In the genomic region with DNA sequence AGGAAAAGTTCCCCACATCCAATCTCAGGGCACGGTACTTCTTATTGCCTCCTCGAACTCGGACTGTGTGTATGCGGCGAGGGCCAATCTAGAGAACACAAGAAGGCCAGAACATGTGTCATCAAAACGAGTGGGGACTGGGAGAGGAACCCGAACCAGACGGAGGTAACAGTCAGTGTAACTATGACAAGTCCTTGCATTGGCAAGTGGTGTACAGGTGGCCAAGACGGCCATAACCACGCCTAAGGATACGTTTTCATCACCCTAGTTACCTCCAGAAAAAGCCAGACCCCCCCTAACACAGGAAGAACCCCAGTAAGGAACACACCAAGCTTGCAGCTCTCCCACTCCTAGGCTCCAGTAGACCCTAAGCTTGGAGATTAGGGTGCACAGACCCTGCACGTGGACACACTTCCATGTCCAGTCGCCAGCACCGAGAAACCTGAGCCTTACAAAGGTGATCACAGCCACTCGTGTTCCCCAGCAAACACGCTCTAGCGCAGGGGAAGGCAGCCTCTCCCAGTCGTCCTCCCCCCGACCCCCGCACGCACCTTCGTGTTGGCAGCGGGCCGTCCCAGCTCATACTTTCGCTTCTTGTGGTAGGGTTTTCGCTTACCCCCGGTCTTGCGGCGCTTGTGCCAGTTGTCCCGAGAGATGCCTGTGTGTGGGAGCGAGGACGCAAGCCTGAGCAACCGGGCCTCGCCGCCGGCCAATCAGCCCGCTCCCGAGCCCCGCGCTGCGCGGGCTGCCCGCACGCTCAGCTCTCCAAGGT, we compare ENCODE assay signal across 8 mouse cellular contexts. TPM values are rescaled to one million over a fixed set of nuclear protein-coding genes. Genes with fewer than 3 reads are reported as not detected.
A peak's percentile ranks its signal among the peaks of the same experiment; 100 is the strongest.
DNase-seq lines count a peak whose midpoint lies in the region; ATAC-seq and TF ChIP-seq lines count a peak whose summit lies in the region.

No protein-coding gene starts in this region.

- peaks cover 24% of the 10 kb centered on the region for H3K4me1 ChIP-seq in embryonic facial prominence, embryonic 12.5 days
- peaks cover 22% of the 10 kb centered on the region for H3K4me1 ChIP-seq in intestine, embryonic 16.5 days (ENCODE audit: control insufficient read depth, insufficient read depth, low read length)

- peak overlapping the region; percentile 99 for H3K4me3 ChIP-seq in gastrocnemius, adult 2 months
- H3K4me3 ChIP-seq in embryonic facial prominence, embryonic 12.5 days: peak overlapping the region; percentile 98
- H3K4me3 ChIP-seq in intestine, embryonic 16.5 days (ENCODE audit: low read length): peak overlapping the region; percentile 85
- H3K4me3 ChIP-seq in myocyte: peak overlapping the region; percentile 92

- intact Hi-C loops in gastrocnemius, adult 2 months (cut with DNase I): no loop called here

- peak overlapping the region; percentile 91 for H3ac ChIP-seq in myocyte (ENCODE audit: control insufficient read depth, insufficient read length)

- peak overlapping the region; percentile 92 for H3K4me2 ChIP-seq in embryonic facial prominence, embryonic 12.5 days (replicated peaks)
- H3K4me2 ChIP-seq in intestine, embryonic 16.5 days (ENCODE audit: low read depth, low read length): peak overlapping the region; percentile 65
- H3K4me2 ChIP-seq in myocyte (ENCODE audit: low read depth): peak overlapping the region; percentile 72

- H3K9ac ChIP-seq in embryonic facial prominence, embryonic 12.5 days: peak overlapping the region; percentile 99
- peak overlapping the region; percentile 98 for H3K9ac ChIP-seq in intestine, embryonic 16.5 days (ENCODE audit: low read depth, low read length)

- no peaks in the 10 kb centered on the region for H3K9me3 ChIP-seq in embryonic facial prominence, embryonic 12.5 days
- no peaks in the 10 kb centered on the region for H3K9me3 ChIP-seq in intestine, embryonic 16.5 days (ENCODE audit: control insufficient read depth, low read length)

- peaks cover 56% of the 10 kb centered on the region for H3K36me3 ChIP-seq in embryonic facial prominence, embryonic 12.5 days
- H3K36me3 ChIP-seq in intestine, embryonic 16.5 days (ENCODE audit: control insufficient read depth, insufficient read depth, low read length): peaks cover 31% of the 10 kb centered on the region
- peaks cover 43% of the 10 kb centered on the region for H3K36me3 ChIP-seq in myocyte (ENCODE audit: control insufficient read depth, insufficient read depth)

- H3K27me3 ChIP-seq in embryonic facial prominence, embryonic 12.5 days: no peaks in the 10 kb centered on the region
- H3K27me3 ChIP-seq in intestine, embryonic 16.5 days (replicated peaks; ENCODE audit: control insufficient read depth, insufficient read depth, low read length): no peaks in the 10 kb centered on the region
- H3K27me3 ChIP-seq in myocyte (ENCODE audit: control insufficient read depth, insufficient read depth, insufficient read length): no peaks in the 10 kb centered on the region

- peak; percentile 11 for TF ChIP-seq POLR2A in myocyte (IDR thresholded peaks at IDR 0.05; ENCODE audit: insufficient read length, low read depth)

- TF ChIP-seq CTCF in gastrocnemius, adult 2 months (IDR thresholded peaks at IDR 0.05): no peak

- peaks cover 36% of the 10 kb centered on the region for H3K79me2 ChIP-seq in myocyte (ENCODE audit: control insufficient read depth, insufficient read depth)

- DNase-seq in gastrocnemius, adult 2 months: peak; percentile 61
- no peak for DNase-seq in gastrocnemius, adult 18-20 months (ENCODE audit: low spot score)
- DNase-seq in 3T3-L1 (ENCODE audit: low read depth, low spot score): peak; percentile 41
- DNase-seq in layer of hippocampus, postnatal 25 days (ENCODE audit: extremely low spot score in 1 of 2, low spot score in 1 of 2): no peak
- no peak for DNase-seq in left cerebral cortex, adult 9 months (ENCODE audit: low spot score in 2 of 2)

- H3K27ac ChIP-seq in gastrocnemius, adult 2 months: peak overlapping the region; percentile 96
- H3K27ac ChIP-seq in embryonic facial prominence, embryonic 12.5 days: peak overlapping the region; percentile 96
- H3K27ac ChIP-seq in intestine, embryonic 16.5 days (ENCODE audit: low read length): peak overlapping the region; percentile 89

- WGBS in embryonic facial prominence, embryonic 12.5 days: 2% methylated on average over 44 of the region's 44 CpGs
- WGBS in intestine, embryonic 16.5 days: 1% methylated on average over 44 of the region's 44 CpGs

- no peak for ATAC-seq in embryonic facial prominence, embryonic 12.5 days (ENCODE audit: insufficient number of reproducible peaks, insufficient read depth, low FRiP score, low TSS enrichment)
- peak; percentile 3; the same call in 1 of the 2 replicates for ATAC-seq in intestine, embryonic 16.5 days

TF ChIP-seq in myocyte, 11 proteins besides CTCF, POLR2A, EP300 and RAD21:
- TF ChIP-seq TCF3 (IDR thresholded peaks at IDR 0.05; ENCODE audit: insufficient read length, low read depth) (no peak), MYOD1 (IDR thresholded peaks at IDR 0.05; ENCODE audit: control insufficient read depth in 1 of 3, insufficient read length in 2 of 3, low read depth in 2 of 3) (no peak), E2F4 (IDR thresholded peaks at IDR 0.05; ENCODE audit: insufficient read depth) (no peak), SRF (IDR thresholded peaks at IDR 0.05; ENCODE audit: control insufficient read depth, insufficient read length, low read depth) (no peak), USF1 (IDR thresholded peaks at IDR 0.05; ENCODE audit: low read depth) (no peak), TCF12 (IDR thresholded peaks at IDR 0.05; ENCODE audit: insufficient read depth, poor library complexity, severe bottlenecking) (no peak), CEBPB (IDR thresholded peaks at IDR 0.05; ENCODE audit: insufficient read depth, poor library complexity, severe bottlenecking) (no peak), REST (IDR thresholded peaks at IDR 0.05; ENCODE audit: insufficient read depth, insufficient read length) (no peak), MAX (IDR thresholded peaks at IDR 0.05; ENCODE audit: low read depth) (no peak)

RNA-seq across cellular contexts. Expression of a gene that starts 0.8 kb away (rescaled TPM):
- total RNA-seq in gastrocnemius, adult 2 months (2021): 100 to 1,000 TPM; 527 to 622 TPM
- 100 to 1,000 TPM; 498 to 543 TPM for total RNA-seq in gastrocnemius, adult 18-20 months (2021)
- polyA plus RNA-seq in embryonic facial prominence, embryonic 12.5 days (2016; fragmentation: Nextera tagmentation; extraction: Ambion mirVana): 804 and 834 TPM in 2 replicates
- 811 and 851 TPM in 2 replicates for polyA plus RNA-seq in intestine, embryonic 16.5 days (2015; fragmentation: Nextera tagmentation; extraction: Ambion mirVana)
- 3,907 TPM for polyA plus RNA-seq in myocyte (2012; fragmentation: generic; extraction: Trizol)
- total RNA-seq in layer of hippocampus, postnatal 25 days (2021): 100 to 1,000 TPM; 437 to 521 TPM

RNA-seq across cellular contexts. Expression of a gene that starts 21.4 kb away (rescaled TPM):
- under 1 TPM; 0.73 to 0.74 TPM for total RNA-seq in gastrocnemius, adult 2 months (2021)
- total RNA-seq in gastrocnemius, adult 18-20 months (2021): 1 to 10 TPM in 1 of 2 experiments, under 1 TPM in 1; 0.25 to 1.7 TPM
- 5.0 and 5.5 TPM in 2 replicates for polyA plus RNA-seq in embryonic facial prominence, embryonic 12.5 days (2016; fragmentation: Nextera tagmentation; extraction: Ambion mirVana)
- polyA plus RNA-seq in intestine, embryonic 16.5 days (2015; fragmentation: Nextera tagmentation; extraction: Ambion mirVana): 2.5 and 4.1 TPM in 2 replicates
- polyA plus RNA-seq in myocyte (2012; fragmentation: generic; extraction: Trizol): 17.4 TPM
- total RNA-seq in layer of hippocampus, postnatal 25 days (2021): 10 to 100 TPM; 10.9 to 11.9 TPM

RNA-seq across cellular contexts. Expression of a gene that starts 27.2 kb away (rescaled TPM):
- not detected for total RNA-seq in gastrocnemius, adult 2 months (2021)
- not detected for total RNA-seq in gastrocnemius, adult 18-20 months (2021)
- 83.8 and 89.5 TPM in 2 replicates for polyA plus RNA-seq in embryonic facial prominence, embryonic 12.5 days (2016; fragmentation: Nextera tagmentation; extraction: Ambion mirVana)
- 35.9 and 41.3 TPM in 2 replicates for polyA plus RNA-seq in intestine, embryonic 16.5 days (2015; fragmentation: Nextera tagmentation; extraction: Ambion mirVana)
- 18.5 TPM for polyA plus RNA-seq in myocyte (2012; fragmentation: generic; extraction: Trizol)
- total RNA-seq in layer of hippocampus, postnatal 25 days (2021): under 1 TPM; 0.47 TPM

RNA-seq across cellular contexts. Expression of a gene that starts 28.6 kb away (rescaled TPM):
- total RNA-seq in gastrocnemius, adult 2 months (2021): not detected
- total RNA-seq in gastrocnemius, adult 18-20 months (2021): not detected
- polyA plus RNA-seq in embryonic facial prominence, embryonic 12.5 days (2016; fragmentation: Nextera tagmentation; extraction: Ambion mirVana): not detected in 2 replicates
- polyA plus RNA-seq in intestine, embryonic 16.5 days (2015; fragmentation: Nextera tagmentation; extraction: Ambion mirVana): not detected in 2 replicates
- 0.18 TPM for polyA plus RNA-seq in myocyte (2012; fragmentation: generic; extraction: Trizol)
- total RNA-seq in layer of hippocampus, postnatal 25 days (2021): under 1 TPM; 0.27 to 0.75 TPM

RNA-seq across cellular contexts. Expression of a gene that starts 29.7 kb away (rescaled TPM):
- 1 to 10 TPM; 2.3 to 2.5 TPM for total RNA-seq in gastrocnemius, adult 2 months (2021)
- total RNA-seq in gastrocnemius, adult 18-20 months (2021): 1 to 10 TPM; 1.5 to 2.3 TPM
- polyA plus RNA-seq in embryonic facial prominence, embryonic 12.5 days (2016; fragmentation: Nextera tagmentation; extraction: Ambion mirVana): 4.4 and 4.9 TPM in 2 replicates
- 3.9 and 4.8 TPM in 2 replicates for polyA plus RNA-seq in intestine, embryonic 16.5 days (2015; fragmentation: Nextera tagmentation; extraction: Ambion mirVana)
- polyA plus RNA-seq in myocyte (2012; fragmentation: generic; extraction: Trizol): 20.2 TPM
- total RNA-seq in layer of hippocampus, postnatal 25 days (2021): 10 to 100 TPM; 10.5 to 12.1 TPM

Comparison
In these comparisons a context has a peak if more than half of its experiments do, and no peak if none do; other contexts are left out.
1. DNase-seq: peak in gastrocnemius, adult 2 months (single experiment) and 3T3-L1 (single experiment); none in gastrocnemius, adult 18-20 months (single experiment), layer of hippocampus, postnatal 25 days (0 of 2) and left cerebral cortex, adult 9 months (0 of 2).
2. RNA of a gene that starts 21.4 kb away (total RNA-seq): 10.9 to 11.9 TPM in layer of hippocampus, postnatal 25 days; 0.25 to 1.7 TPM in gastrocnemius, adult 18-20 months and 0.73 to 0.74 TPM in gastrocnemius, adult 2 months; every median in the first group is over 4 times any median in the second.
3. Peak in every context shown above with its lines, with median percentiles within 50 percentile points of each other: H3K27ac ChIP-seq, H3K4me3 ChIP-seq and H3K4me2 ChIP-seq.